Mouse (Mus musculus) spleen, adult 12 weeks (tissue): ENCODE results near the gene Emc1.
A peak's percentile ranks its signal among the peaks of the same experiment; 100 is the strongest.
"Not testable (repeated sequence)": the region's sequence is repeated elsewhere in the genome, so short reads cannot be mapped to it uniquely, and the experiment has no call there.

ENCODE experiments used
- DNase-seq: peaks from one replicate; pipeline ENCODE4 v3.0.0; 2022; ENCODE audit warnings: low spot score

Emc1 gene

GRCm38 (mm10) chr4:139357211-139357610 lies 4.8 kb downstream of the Emc1 start:
- DNase-seq, result no peak

- no peak for DNase-seq
Observed at GRCm38 (mm10) chr4:139360761-139361548, 8.6 kb downstream of the Emc1 start.

GRCm38 (mm10) chr4:139367336-139367735 lies 14.9 kb downstream of the Emc1 start:
- DNase-seq, result no peak

- DNase-seq, result no peak
Observed at GRCm38 (mm10) chr4:139368038-139368437, 15.7 kb downstream of the Emc1 start.

GRCm38 (mm10) chr4:139373130-139373529 lies 20.7 kb downstream of the Emc1 start:
- no peak for DNase-seq

- DNase-seq, result no peak
Observed at GRCm38 (mm10) chr4:139373531-139373930, 21.1 kb downstream of the Emc1 start.

- DNase-seq, result no peak
Observed at GRCm38 (mm10) chr4:139379719-139380118, 27.3 kb downstream of the Emc1 start.

GRCm38 (mm10) chr4:139380207-139380748 lies 27.9 kb downstream of the Emc1 start:
- peak; percentile 99 for DNase-seq

- no peak for DNase-seq
Observed at GRCm38 (mm10) chr4:139380775-139381451, 28.5 kb downstream of the Emc1 start.

- DNase-seq, result no peak
Observed at GRCm38 (mm10) chr4:139381452-139381845, 29.1 kb downstream of the Emc1 start.

GRCm38 (mm10) chr4:139382231-139382630 lies 29.8 kb downstream of the Emc1 start:
- DNase-seq, result peak; percentile 4

GRCm38 (mm10) chr4:139385841-139386240 lies 33.5 kb downstream of the Emc1 start:
- DNase-seq, result not testable (repeated sequence)

- no peak for DNase-seq
Observed at GRCm38 (mm10) chr4:139386869-139387319, 34.5 kb downstream of the Emc1 start.

- DNase-seq, result no peak
Observed at GRCm38 (mm10) chr4:139389557-139389956, 37.2 kb downstream of the Emc1 start.

- no peak for DNase-seq
Observed at GRCm38 (mm10) chr4:139395431-139395830, 43.0 kb downstream of the Emc1 start.

GRCm38 (mm10) chr4:139400487-139400886 lies 48.1 kb downstream of the Emc1 start:
- DNase-seq, result no peak

- no peak for DNase-seq
Observed at GRCm38 (mm10) chr4:139403214-139403613, 50.8 kb downstream of the Emc1 start.

- DNase-seq, result no peak
Observed at GRCm38 (mm10) chr4:139411351-139411750, 59.0 kb downstream of the Emc1 start.

GRCm38 (mm10) chr4:139417868-139418267 lies 65.5 kb downstream of the Emc1 start:
- no peak for DNase-seq

- no peak for DNase-seq
Observed at GRCm38 (mm10) chr4:139421621-139422020, 69.2 kb downstream of the Emc1 start.

- no peak for DNase-seq
Observed at GRCm38 (mm10) chr4:139422409-139422808, 70.0 kb downstream of the Emc1 start.

- no peak for DNase-seq
Observed at GRCm38 (mm10) chr4:139423270-139423669, 70.9 kb downstream of the Emc1 start.
